Mouse (Mus musculus): Measurements from ENCODE around the gene Sart1.
"Not testable (repeated sequence)": the region's sequence is repeated elsewhere in the genome, so short reads cannot be mapped to it uniquely, and the experiment has no call there.

The Sart1 gene

DNA sequence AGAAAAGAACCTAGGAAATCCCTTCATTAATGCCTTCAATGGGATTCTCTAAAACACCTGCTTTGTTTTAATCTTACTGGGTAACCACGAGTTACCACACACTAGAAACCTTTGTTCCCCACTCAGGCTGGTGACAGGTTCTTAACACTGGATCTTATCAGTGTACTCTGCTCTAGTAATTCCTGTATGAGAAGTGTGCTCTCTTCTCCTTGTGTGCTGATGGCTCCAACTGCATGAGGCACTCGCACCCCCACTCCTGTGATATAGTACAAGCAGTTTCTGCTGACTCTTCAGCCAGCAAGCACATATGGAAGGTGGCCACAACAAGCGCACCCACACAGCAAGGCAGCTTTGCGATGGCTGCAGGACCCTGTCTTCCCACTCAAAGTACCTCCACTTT, 14.3 kb downstream of the Sart1 start:
- in situ Hi-C loops (cut with MboI; ENCODE audit: low sequenced_read_pairs): no loop called here

DNA sequence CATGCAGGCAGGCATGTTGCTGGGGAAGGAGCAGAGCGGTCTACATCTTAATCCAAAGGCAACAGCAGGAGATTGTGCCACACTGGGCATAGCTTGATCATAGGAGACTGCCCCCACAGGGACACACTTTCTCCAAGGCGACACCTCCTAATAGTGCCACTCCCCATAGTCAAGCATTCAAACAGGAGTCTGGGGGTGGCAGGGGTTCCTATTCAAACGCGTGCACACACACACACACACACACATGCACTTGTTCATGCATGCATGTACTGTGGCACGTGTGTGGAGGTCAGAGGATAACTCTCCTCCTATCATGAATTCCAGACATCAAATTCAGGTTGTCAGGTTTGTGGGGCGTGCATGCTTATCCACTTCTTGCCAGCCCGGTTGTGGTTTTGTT, 15.8 kb downstream of the Sart1 start:
- in situ Hi-C loops (cut with MboI; ENCODE audit: low sequenced_read_pairs): no loop called here

DNA sequence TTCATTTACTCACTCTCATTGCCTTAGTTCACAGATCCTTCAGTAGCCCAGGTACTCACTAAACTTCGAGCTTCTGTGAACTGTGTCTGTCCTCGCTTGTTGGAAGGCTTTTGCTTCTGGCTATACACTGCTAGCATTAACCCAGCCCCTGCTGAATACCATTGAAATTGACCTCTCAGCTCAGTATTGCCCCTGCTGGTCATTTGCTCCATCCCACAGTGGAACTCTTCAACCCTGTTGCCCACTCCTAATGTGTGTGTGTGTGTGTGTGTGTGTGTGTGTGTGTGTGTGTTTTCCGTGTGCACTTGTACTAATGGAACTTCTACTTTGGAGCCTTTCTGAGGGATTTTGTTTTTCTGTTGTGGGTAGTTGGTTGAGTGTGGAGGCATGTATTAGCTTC, 17.6 kb downstream of the Sart1 start:
- in situ Hi-C loops (cut with MboI; ENCODE audit: low sequenced_read_pairs): no loop called here

DNA sequence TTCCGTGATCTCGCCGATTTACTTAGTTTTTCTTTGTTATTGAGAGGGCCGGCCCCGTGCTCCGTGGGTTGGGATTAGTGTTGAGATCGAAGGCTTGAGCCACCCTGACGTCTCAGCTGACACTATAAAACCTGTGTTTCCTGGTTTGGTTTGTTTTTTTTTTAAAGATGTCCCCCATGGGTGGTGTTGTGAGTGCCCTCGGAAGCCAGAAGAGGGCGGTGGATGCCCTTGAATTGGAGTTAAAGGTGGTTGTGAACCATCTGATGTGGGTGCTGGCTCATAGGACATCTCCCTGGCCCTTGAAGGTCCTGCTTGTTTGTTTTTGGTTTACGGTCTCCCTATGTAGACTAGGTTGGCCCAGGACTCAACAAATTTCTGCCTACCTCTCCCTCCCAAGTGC, 21.0 kb downstream of the Sart1 start:
- in situ Hi-C loops (cut with MboI; ENCODE audit: low sequenced_read_pairs): no loop called here

DNA sequence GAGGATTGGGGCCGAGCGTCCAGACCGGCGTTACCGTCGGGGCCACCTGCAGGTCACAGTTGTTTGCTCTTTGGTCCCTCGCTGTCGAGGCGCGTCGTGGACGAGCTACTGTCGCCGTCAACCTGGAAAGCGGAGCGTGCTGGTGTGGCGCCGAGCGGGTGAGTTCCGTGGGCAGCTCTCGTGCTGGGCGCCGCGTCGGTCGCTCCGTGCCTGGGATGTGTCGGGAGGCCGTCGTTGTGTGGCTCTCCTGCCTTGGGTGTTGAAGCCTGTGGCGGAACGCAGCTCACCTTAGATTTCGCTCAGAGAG, 21.5 kb downstream of the Sart1 start, which contains the start of gene Banf1:
Gene Banf1 (minus strand): TSS at position 116 of the 307 bp plus-strand sequence.
- in situ Hi-C loops (cut with MboI; ENCODE audit: low sequenced_read_pairs): no loop called here

- in situ Hi-C loops (cut with MboI; ENCODE audit: low sequenced_read_pairs): no loop called here
These were observed 22.1 kb downstream of the Sart1 start, which contains the start of gene Eif1ad for GRCm38 (mm10) chr19:5366175-5367052. TSS of gene Eif1ad (plus strand) at chr19:5366741.

DNA sequence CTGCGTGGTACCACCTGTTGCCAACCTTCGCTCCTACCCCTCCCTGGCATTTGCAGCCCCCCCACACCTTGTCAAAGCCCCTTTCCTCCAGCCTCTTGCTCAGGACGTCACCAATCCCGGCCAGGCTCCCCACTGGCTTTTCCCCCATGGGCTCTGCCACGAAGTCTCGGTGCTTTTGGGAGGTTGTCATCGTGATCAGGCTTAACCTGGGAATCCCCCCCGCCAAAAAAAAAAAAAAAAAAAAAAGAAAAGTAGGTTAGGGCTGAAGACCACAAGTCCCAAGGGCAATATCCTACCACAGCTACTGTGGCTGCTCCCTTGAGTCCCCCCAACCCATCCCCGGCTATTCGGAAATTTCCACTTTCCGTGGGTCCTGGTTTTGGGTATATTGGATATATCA, 22.8 kb downstream of the Sart1 start:
- in situ Hi-C loops (cut with MboI; ENCODE audit: low sequenced_read_pairs): no loop called here

GRCm38 (mm10) chr19:5364124-5364523, 24.4 kb downstream of the Sart1 start:
- in situ Hi-C loops (cut with MboI; ENCODE audit: low sequenced_read_pairs): no loop called here

GRCm38 (mm10) chr19:5362186-5362585, 26.3 kb downstream of the Sart1 start:
- in situ Hi-C loops (cut with MboI; ENCODE audit: low sequenced_read_pairs): no loop called here

DNA sequence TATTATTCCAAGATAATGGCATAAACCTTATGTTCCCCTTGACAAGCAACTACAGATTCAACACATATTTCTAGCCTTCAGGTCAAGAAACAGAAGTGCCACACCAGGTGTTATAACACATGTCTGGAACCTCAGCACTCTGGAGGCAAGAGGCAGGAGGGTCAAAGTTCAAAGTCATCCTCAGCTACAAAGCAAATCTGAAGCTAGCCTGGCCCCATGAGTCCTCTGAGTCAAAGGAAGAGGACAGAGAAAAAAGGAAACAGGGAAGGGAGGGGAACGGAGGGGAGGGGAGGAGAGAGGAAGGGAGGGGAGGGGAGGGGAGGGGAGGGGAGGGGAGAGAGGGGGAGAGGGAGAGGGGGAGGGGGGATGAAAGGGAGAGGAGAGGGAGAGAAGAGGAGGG, 32.4 kb downstream of the Sart1 start:
- in situ Hi-C loops (cut with MboI; ENCODE audit: low sequenced_read_pairs): no loop called here

DNA sequence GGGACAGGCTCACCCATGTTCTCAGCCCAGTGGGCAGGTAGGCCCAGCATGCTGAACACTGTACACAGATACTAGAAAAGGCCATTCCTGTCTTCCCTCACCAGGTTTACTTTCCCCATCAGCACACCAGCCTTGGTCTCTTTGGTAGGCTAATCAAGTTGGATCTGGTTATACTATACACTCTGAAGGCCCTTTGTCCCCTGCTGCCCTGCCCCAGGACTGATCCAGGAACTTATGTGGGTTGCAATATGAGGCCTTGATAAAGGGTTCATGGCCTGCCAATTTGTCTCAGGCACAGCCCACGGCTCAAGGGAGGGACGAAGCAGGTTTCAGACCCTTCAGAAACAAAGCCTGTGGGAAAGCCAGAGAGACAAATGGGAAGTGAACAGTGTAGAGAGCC, 34.9 kb downstream of the Sart1 start:
- in situ Hi-C loops (cut with MboI; ENCODE audit: low sequenced_read_pairs): no loop called here

DNA sequence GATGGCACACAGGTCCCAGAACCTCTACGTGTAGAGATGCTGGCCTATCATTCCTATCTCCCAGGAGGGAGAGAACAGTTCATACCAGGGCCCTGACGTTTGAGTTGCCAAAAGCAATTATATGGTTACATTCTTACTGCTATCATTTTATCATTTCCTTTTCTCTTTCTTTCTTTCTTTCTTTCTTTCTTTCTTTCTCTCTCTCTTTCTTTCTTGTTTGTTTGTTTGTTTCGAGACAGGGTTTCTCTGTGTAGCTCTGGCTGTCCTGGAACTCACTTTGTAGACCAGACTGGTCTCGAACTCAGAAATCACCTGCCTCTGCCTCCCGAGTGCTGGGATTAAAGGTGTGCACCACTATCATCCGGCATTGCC, 39.0 kb downstream of the Sart1 start, which contains the start of gene Cst6:
Gene Cst6 (minus strand): TSS at position 73 of the 372 bp plus-strand sequence.
- in situ Hi-C loops (cut with MboI; ENCODE audit: low sequenced_read_pairs): not testable (repeated sequence)

GRCm38 (mm10) chr19:5348526-5349501, 39.7 kb downstream of the Sart1 start:
- in situ Hi-C loops (cut with MboI; ENCODE audit: low sequenced_read_pairs): no loop called here

DNA sequence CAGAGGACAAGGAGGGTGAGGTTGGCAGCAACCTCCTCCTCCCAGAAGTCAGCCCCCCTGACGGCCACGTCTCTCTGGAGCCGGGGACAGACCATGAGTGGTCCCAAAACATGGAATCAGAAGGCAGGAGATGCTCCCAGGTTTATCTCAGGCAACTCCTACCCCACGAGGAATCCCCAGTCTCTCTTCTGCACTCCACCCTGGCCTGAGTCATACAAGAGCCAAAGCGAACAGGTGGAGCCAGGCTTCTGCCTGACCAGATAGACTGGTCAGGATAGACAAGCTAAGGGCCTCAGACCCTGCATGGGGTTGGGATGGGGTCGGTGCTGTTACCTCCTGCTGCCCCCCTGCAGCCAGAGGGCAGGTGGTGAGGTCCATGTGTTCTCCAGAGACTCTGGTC, 40.4 kb downstream of the Sart1 start:
- in situ Hi-C loops (cut with MboI; ENCODE audit: low sequenced_read_pairs): no loop called here

GRCm38 (mm10) chr19:5345297-5346131, 43.0 kb downstream of the Sart1 start:
- in situ Hi-C loops (cut with MboI; ENCODE audit: low sequenced_read_pairs): no loop called here

GRCm38 (mm10) chr19:5341360-5341759, 47.1 kb downstream of the Sart1 start:
- in situ Hi-C loops (cut with MboI; ENCODE audit: low sequenced_read_pairs): no loop called here

DNA sequence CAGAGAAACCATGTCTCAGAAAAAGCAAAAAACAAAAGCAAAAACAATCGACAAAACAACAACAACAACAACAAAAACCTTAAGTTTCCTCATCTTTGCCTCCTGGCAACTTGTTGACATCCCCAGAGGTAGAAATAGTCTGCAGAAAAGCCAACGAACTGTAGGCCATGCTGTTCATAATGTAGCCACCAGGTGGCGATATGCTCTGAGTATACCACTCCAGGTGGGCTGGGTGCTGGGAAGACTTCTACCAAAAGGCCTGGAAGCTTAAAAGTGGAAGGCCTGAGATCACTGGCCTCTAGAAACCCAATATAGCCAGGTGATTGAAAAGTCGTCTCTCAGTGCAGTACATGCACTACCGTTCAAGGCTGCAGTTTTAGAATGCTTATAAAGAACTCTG, 50.5 kb downstream of the Sart1 start:
- in situ Hi-C loops (cut with MboI; ENCODE audit: low sequenced_read_pairs): no loop called here

GRCm38 (mm10) chr19:5335441-5335840, 53.1 kb downstream of the Sart1 start, which contains the start of gene Catsper1:
TSS of gene Catsper1 (plus strand) at chr19:5335741.
- in situ Hi-C loops (cut with MboI; ENCODE audit: low sequenced_read_pairs): no loop called here

- in situ Hi-C loops (cut with MboI; ENCODE audit: low sequenced_read_pairs): no loop called here
These were observed 53.8 kb downstream of the Sart1 start for GRCm38 (mm10) chr19:5334741-5335140.

DNA sequence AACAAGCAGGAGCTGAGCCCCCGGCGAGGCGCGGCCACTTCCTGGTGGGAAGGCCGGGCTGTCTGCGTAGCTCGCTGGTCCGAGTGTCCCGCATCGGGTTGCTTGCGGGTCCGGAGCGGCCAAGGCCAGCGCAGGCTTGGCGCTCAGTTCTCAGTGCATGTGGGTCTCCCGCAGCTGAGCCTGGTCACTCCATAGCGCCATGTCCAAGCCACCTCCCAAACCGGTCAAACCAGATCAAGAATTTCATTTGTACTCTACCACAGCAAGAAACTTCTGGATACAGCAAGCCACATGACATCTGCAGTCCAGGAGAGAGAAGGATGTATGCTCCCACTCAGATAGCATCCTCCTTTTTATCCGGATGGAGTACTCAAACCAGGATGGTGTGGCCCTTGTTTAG, 60.5 kb downstream of the Sart1 start:
- in situ Hi-C loops (cut with MboI; ENCODE audit: low sequenced_read_pairs): no loop called here
